ENCODE assay signal across 23 mouse cellular contexts in genomic region chr10:21916301-21917071, GRCm38 (mm10). TPM values are rescaled to one million over a fixed set of nuclear protein-coding genes. Genes with fewer than 3 reads are reported as not detected.
DNase-seq lines count a peak whose midpoint lies in the region; ATAC-seq and TF ChIP-seq lines count a peak whose summit lies in the region.
"Had no signal": no experiment of that assay in that cellular context is flagged by ENCODE, and none has a peak within 500 bp of the region (broad histone marks: within the 10 kb centered on the region; RNA-seq: fewer than 3 reads in every experiment).

No protein-coding gene starts in this region.

- no peak overlapping the region for H3K4me2 ChIP-seq in forebrain, postnatal 0 days (ENCODE audit: low read depth)
- H3K4me2 ChIP-seq: hindbrain, embryonic 14.5 days had no signal

- no peak for TF ChIP-seq CTCF in forebrain, postnatal 0 days (IDR thresholded peaks at IDR 0.05; ENCODE audit: low read depth)

- no peaks in the 10 kb centered on the region for H3K36me3 ChIP-seq in forebrain, postnatal 0 days (ENCODE audit: insufficient read depth)
- H3K36me3 ChIP-seq in forebrain, embryonic 10.5 days (replicated peaks): no peaks in the 10 kb centered on the region
- no peaks in the 10 kb centered on the region for H3K36me3 ChIP-seq in heart, embryonic 10.5 days
- H3K36me3 ChIP-seq: hindbrain, embryonic 10.5 days had no signal

- intact Hi-C loops in left cerebral cortex, postnatal 14 days (cut with DNase I): no loop called here
- intact Hi-C loops in left cerebral cortex, postnatal 4 days (cut with DNase I): no loop called here

- no peaks in the 10 kb centered on the region for H3K4me1 ChIP-seq in forebrain, postnatal 0 days (ENCODE audit: insufficient read depth)
- H3K4me1 ChIP-seq in forebrain, embryonic 10.5 days: peaks cover 9% of the 10 kb centered on the region
- peaks cover 26% of the 10 kb centered on the region for H3K4me1 ChIP-seq in heart, embryonic 10.5 days

- no peaks in the 10 kb centered on the region for H3K27me3 ChIP-seq in forebrain, postnatal 0 days (ENCODE audit: insufficient read depth, low read length)
- no peaks in the 10 kb centered on the region for H3K27me3 ChIP-seq in forebrain, embryonic 10.5 days (ENCODE audit: poor library complexity, severe bottlenecking)
- no peaks in the 10 kb centered on the region for H3K27me3 ChIP-seq in heart, embryonic 10.5 days (ENCODE audit: insufficient read depth, poor library complexity, severe bottlenecking)

- H3K9me3 ChIP-seq in forebrain, postnatal 0 days (ENCODE audit: low read length): no peaks in the 10 kb centered on the region
- H3K9me3 ChIP-seq in forebrain, embryonic 10.5 days: no peaks in the 10 kb centered on the region
- no peaks in the 10 kb centered on the region for H3K9me3 ChIP-seq in heart, embryonic 10.5 days
- H3K9me3 ChIP-seq: hindbrain, embryonic 10.5 days had no signal

- WGBS in forebrain, postnatal 0 days: 72% methylated on average over 11 of the region's 11 CpGs
- WGBS in forebrain, embryonic 10.5 days: 90% methylated on average over 11 of the region's 11 CpGs
- WGBS in heart, embryonic 10.5 days: 87% methylated on average over 11 of the region's 11 CpGs

- H3K9ac ChIP-seq in forebrain, postnatal 0 days: no peak overlapping the region
- H3K9ac ChIP-seq: hindbrain, embryonic 14.5 days had no signal

- no peak overlapping the region for H3K4me3 ChIP-seq in forebrain, postnatal 0 days (ENCODE audit: low read depth, low read length)
- no peak overlapping the region for H3K4me3 ChIP-seq in forebrain, embryonic 10.5 days
- H3K4me3 ChIP-seq in heart, embryonic 10.5 days: no peak overlapping the region
- H3K4me3 ChIP-seq: gastrocnemius, adult 2 months; hindbrain, embryonic 10.5 days had no signal

- ATAC-seq in forebrain, postnatal 0 days: peak; percentile 49
- ATAC-seq: activated CD4-positive, CD25-positive, alpha-beta regulatory T cell, adult 4 months; forebrain, embryonic 14.5 days; hindbrain, postnatal 0 days; inflammation-experienced regulatory T-cells, adult 6 months; intestine, embryonic 16.5 days had no signal

- H3K27ac ChIP-seq in forebrain, postnatal 0 days (ENCODE audit: low read depth, low read length): peak overlapping the region; percentile 21
- H3K27ac ChIP-seq in forebrain, embryonic 10.5 days: no peak overlapping the region
- no peak overlapping the region; the same call in 1 of the 2 replicates for H3K27ac ChIP-seq in heart, embryonic 10.5 days
- H3K27ac ChIP-seq: gastrocnemius, adult 2 months; hindbrain, embryonic 10.5 days; hindbrain, embryonic 14.5 days; hindbrain, postnatal 0 days had no signal

- peak; percentile 26 for DNase-seq in forebrain, postnatal 0 days
- DNase-seq in forebrain, embryonic 10.5 days (ENCODE audit: extremely low spot score, low spot score): no peak
- peak; percentile 30 for DNase-seq in heart, embryonic 10.5 days (ENCODE audit: low spot score)
- DNase-seq in heart, postnatal 4 days: no peak
- DNase-seq in left cerebral cortex, postnatal 14 days (ENCODE audit: low spot score in 2 of 2): peak; percentile 36 to 66
- DNase-seq in left cerebral cortex, postnatal 4 days: no peak
- peak; percentile 71 for DNase-seq in telencephalon, adult 2 months (ENCODE audit: low read depth, low spot score)
- DNase-seq in cerebellum, postnatal 14 days: no peak
- DNase-seq: adrenal gland, adult 8-10 months; adrenal gland, postnatal 25 days; cerebellum, adult 18-20 months; cerebellum, adult 9-10 months; cerebellum, postnatal 25 days; gastrocnemius, adult 2 months; gastrocnemius, postnatal 14 days; heart, adult 18-20 months had no signal

RNA-seq across cellular contexts. Expression of gene Sgk1, which starts 34.5 kb away (rescaled TPM):
- total RNA-seq in forebrain, postnatal 0 days (2014; rRNA removed): 88.0 and 97.5 TPM in 2 replicates
- 62.8 and 68.6 TPM in 2 replicates for polyA plus RNA-seq in forebrain, postnatal 0 days (2015; fragmentation: Nextera tagmentation; extraction: Ambion mirVana)
- 17.8 and 21.3 TPM in 2 replicates for polyA plus RNA-seq in forebrain, embryonic 10.5 days (2016; fragmentation: Nextera tagmentation; extraction: Ambion mirVana)
- 20.5 and 22.8 TPM in 2 replicates for polyA plus RNA-seq in heart, embryonic 10.5 days (2016; fragmentation: Nextera tagmentation; extraction: Ambion mirVana)
- 10 to 100 TPM; 70.2 to 73.8 TPM for total RNA-seq in heart, postnatal 4 days (2021)
- 10 to 100 TPM; 73.2 to 94.7 TPM for total RNA-seq in left cerebral cortex, postnatal 14 days (2021)
- 10 to 100 TPM; 70.3 to 86.9 TPM for total RNA-seq in left cerebral cortex, postnatal 4 days (2021)

Comparison
In these comparisons a context has a peak if more than half of its experiments do, and no peak if none do; other contexts are left out.
1. DNase-seq: peak in forebrain, postnatal 0 days (single experiment), heart, embryonic 10.5 days (single experiment), left cerebral cortex, postnatal 14 days (2 of 2) and telencephalon, adult 2 months (single experiment); none in forebrain, embryonic 10.5 days (single experiment), heart, postnatal 4 days (single experiment), left cerebral cortex, postnatal 4 days (single experiment) and cerebellum, postnatal 14 days (0 of 2).